ENCODE assay signal across 8 mouse cellular contexts in genomic region chr14:41072944-41073275, GRCm38 (mm10). TPM values are rescaled to one million over a fixed set of nuclear protein-coding genes. Genes with fewer than 3 reads are reported as not detected.
DNase-seq lines count a peak whose midpoint lies in the region; ATAC-seq and TF ChIP-seq lines count a peak whose summit lies in the region.

No protein-coding gene starts in this region.

- H3K4me3 ChIP-seq in kidney, postnatal 0 days (replicated peaks; ENCODE audit: low read depth, low read length), result peak overlapping the region; percentile 37
- H3K4me3 ChIP-seq in embryonic fibroblast, embryonic 13.5 days (ENCODE audit: insufficient read depth, low read length), result peak overlapping the region; percentile 46
- H3K4me3 ChIP-seq in intestine, embryonic 16.5 days (ENCODE audit: low read length), result peak overlapping the region; percentile 45
- H3K4me3 ChIP-seq in myocyte, result no peak overlapping the region

- no peak for TF ChIP-seq CTCF in kidney, postnatal 0 days (IDR thresholded peaks at IDR 0.05; ENCODE audit: low read depth)
- no peak for TF ChIP-seq CTCF in embryonic fibroblast, embryonic 13.5 days (IDR thresholded peaks at IDR 0.05; ENCODE audit: borderline replicate concordance, insufficient read depth, low read length)

- H3K4me2 ChIP-seq in kidney, postnatal 0 days (ENCODE audit: low read length), result peak overlapping the region; percentile 60
- peak overlapping the region; percentile 63 for H3K4me2 ChIP-seq in intestine, embryonic 16.5 days (ENCODE audit: low read depth, low read length)
- peak overlapping the region; percentile 2 for H3K4me2 ChIP-seq in myocyte (ENCODE audit: low read depth)

- H3K79me2 ChIP-seq in myocyte (ENCODE audit: control insufficient read depth, insufficient read depth), result no peaks in the 10 kb centered on the region

- H3ac ChIP-seq in myocyte (ENCODE audit: control insufficient read depth, insufficient read length), result no peak overlapping the region

- H3K36me3 ChIP-seq in kidney, postnatal 0 days (ENCODE audit: insufficient read depth, low read length), result no peaks in the 10 kb centered on the region
- H3K36me3 ChIP-seq in intestine, embryonic 16.5 days (ENCODE audit: control insufficient read depth, insufficient read depth, low read length), result no peaks in the 10 kb centered on the region
- H3K36me3 ChIP-seq in myocyte (ENCODE audit: control insufficient read depth, insufficient read depth), result no peaks in the 10 kb centered on the region

- no peak for TF ChIP-seq POLR2A in embryonic fibroblast, embryonic 13.5 days (IDR thresholded peaks at IDR 0.05; ENCODE audit: low read depth, low read length)
- no peak for TF ChIP-seq POLR2A in myocyte (IDR thresholded peaks at IDR 0.05; ENCODE audit: insufficient read length, low read depth)

- no peak for DNase-seq in kidney, postnatal 0 days (ENCODE audit: low spot score)
- no peak for DNase-seq in kidney, postnatal 25 days
- no peak for DNase-seq in thymus, adult 18-20 months
- no peak for DNase-seq in ovary, adult 18-20 months (ENCODE audit: low spot score)
- DNase-seq in kidney, adult 8-10 months, result no peak

- H3K4me1 ChIP-seq in kidney, postnatal 0 days (replicated peaks; ENCODE audit: insufficient read depth, low read length), result no peaks in the 10 kb centered on the region
- H3K4me1 ChIP-seq in embryonic fibroblast, embryonic 13.5 days (ENCODE audit: control insufficient read depth, insufficient read depth, low read length), result no peaks in the 10 kb centered on the region
- peaks cover 4% of the 10 kb centered on the region; the same call in 1 of the 2 replicates for H3K4me1 ChIP-seq in intestine, embryonic 16.5 days (ENCODE audit: control insufficient read depth, insufficient read depth, low read length)

- no peaks in the 10 kb centered on the region for H3K27me3 ChIP-seq in kidney, postnatal 0 days (ENCODE audit: insufficient read depth, low read length)
- no peaks in the 10 kb centered on the region for H3K27me3 ChIP-seq in intestine, embryonic 16.5 days (replicated peaks; ENCODE audit: control insufficient read depth, insufficient read depth, low read length)
- H3K27me3 ChIP-seq in myocyte (ENCODE audit: control insufficient read depth, insufficient read depth, insufficient read length), result no peaks in the 10 kb centered on the region

- H3K9me3 ChIP-seq in kidney, postnatal 0 days (replicated peaks; ENCODE audit: low read length), result no peaks in the 10 kb centered on the region
- H3K9me3 ChIP-seq in intestine, embryonic 16.5 days (ENCODE audit: control insufficient read depth, low read length), result no peaks in the 10 kb centered on the region

- ATAC-seq in kidney, postnatal 0 days (replicated peaks; ENCODE audit: low FRiP score, low read depth), result no peak
- no peak for ATAC-seq in intestine, embryonic 16.5 days

- H3K27ac ChIP-seq in kidney, postnatal 0 days, result no peak overlapping the region
- H3K27ac ChIP-seq in embryonic fibroblast, embryonic 13.5 days (ENCODE audit: insufficient read depth, low read length), result no peak overlapping the region
- H3K27ac ChIP-seq in intestine, embryonic 16.5 days (ENCODE audit: low read length), result no peak overlapping the region

- H3K9ac ChIP-seq in kidney, postnatal 0 days (ENCODE audit: low read depth, low read length), result no peak overlapping the region
- no peak overlapping the region for H3K9ac ChIP-seq in intestine, embryonic 16.5 days (ENCODE audit: low read depth, low read length)

- WGBS in kidney, postnatal 0 days, result under 1% methylated on average over 8 of the region's 8 CpGs
- WGBS in intestine, embryonic 16.5 days, result 1% methylated on average over 8 of the region's 8 CpGs

TF ChIP-seq in myocyte, 11 proteins besides CTCF, POLR2A, EP300 and RAD21:
- TF ChIP-seq USF1 (IDR thresholded peaks at IDR 0.05; ENCODE audit: low read depth), result no peak

RNA-seq across cellular contexts. Expression of gene Dydc1, which starts 0.2 kb away (rescaled TPM):
- not detected in 2 replicates for polyA plus RNA-seq in kidney, postnatal 0 days (2015; fragmentation: Nextera tagmentation; extraction: Ambion mirVana)
- not detected in 2 replicates for polyA plus RNA-seq in embryonic fibroblast, embryonic 13.5 days (2011; ENCODE audit: insufficient read length, low read depth, missing spikeins)
- polyA plus RNA-seq in intestine, embryonic 16.5 days (2015; fragmentation: Nextera tagmentation; extraction: Ambion mirVana), result not detected in 2 replicates
- not detected for polyA plus RNA-seq in myocyte (2012; fragmentation: generic; extraction: Trizol)

RNA-seq across cellular contexts. Expression of gene Dydc2, which starts 3.9 kb away (rescaled TPM):
- 0.23 TPM in 1 of 2 replicates, not detected in the other for polyA plus RNA-seq in kidney, postnatal 0 days (2015; fragmentation: Nextera tagmentation; extraction: Ambion mirVana)
- not detected in 2 replicates for polyA plus RNA-seq in embryonic fibroblast, embryonic 13.5 days (2011; ENCODE audit: insufficient read length, low read depth, missing spikeins)
- 0.17 TPM in 1 of 2 replicates, not detected in the other for polyA plus RNA-seq in intestine, embryonic 16.5 days (2015; fragmentation: Nextera tagmentation; extraction: Ambion mirVana)
- polyA plus RNA-seq in myocyte (2012; fragmentation: generic; extraction: Trizol), result not detected

RNA-seq across cellular contexts. Expression of gene Mat1a, which starts 31.9 kb away (rescaled TPM):
- polyA plus RNA-seq in kidney, postnatal 0 days (2015; fragmentation: Nextera tagmentation; extraction: Ambion mirVana), result 0.17 and 0.20 TPM in 2 replicates
- not detected in 2 replicates for polyA plus RNA-seq in embryonic fibroblast, embryonic 13.5 days (2011; ENCODE audit: insufficient read length, low read depth, missing spikeins)
- 2.7 and 4.0 TPM in 2 replicates for polyA plus RNA-seq in intestine, embryonic 16.5 days (2015; fragmentation: Nextera tagmentation; extraction: Ambion mirVana)
- polyA plus RNA-seq in myocyte (2012; fragmentation: generic; extraction: Trizol), result not detected

RNA-seq across cellular contexts. Expression of gene Sftpa1, which starts 58.7 kb away (rescaled TPM):
- polyA plus RNA-seq in kidney, postnatal 0 days (2015; fragmentation: Nextera tagmentation; extraction: Ambion mirVana), result 0.13 TPM in 1 of 2 replicates, not detected in the other
- not detected in 2 replicates for polyA plus RNA-seq in embryonic fibroblast, embryonic 13.5 days (2011; ENCODE audit: insufficient read length, low read depth, missing spikeins)
- polyA plus RNA-seq in intestine, embryonic 16.5 days (2015; fragmentation: Nextera tagmentation; extraction: Ambion mirVana), result not detected in 2 replicates
- not detected for polyA plus RNA-seq in myocyte (2012; fragmentation: generic; extraction: Trizol)

RNA-seq across cellular contexts. Expression of gene Fam213a, which starts 59.3 kb away (rescaled TPM):
- polyA plus RNA-seq in kidney, postnatal 0 days (2015; fragmentation: Nextera tagmentation; extraction: Ambion mirVana), result 80.5 and 94.7 TPM in 2 replicates
- polyA plus RNA-seq in embryonic fibroblast, embryonic 13.5 days (2011; ENCODE audit: insufficient read length, low read depth, missing spikeins), result 8.7 and 11.3 TPM in 2 replicates
- polyA plus RNA-seq in intestine, embryonic 16.5 days (2015; fragmentation: Nextera tagmentation; extraction: Ambion mirVana), result 72.4 and 81.8 TPM in 2 replicates
- polyA plus RNA-seq in myocyte (2012; fragmentation: generic; extraction: Trizol), result 1.8 TPM

Comparison
In these comparisons a context has a peak if more than half of its experiments do, and no peak if none do; other contexts are left out.
1. H3K4me2 ChIP-seq: peak in every context shown above with its lines; median percentile 63 in intestine, embryonic 16.5 days; 60 in kidney, postnatal 0 days; 2 in myocyte.